Mouse (Mus musculus) CH12.LX (cell line): ENCODE data around the gene Plekha6. TPM values are rescaled to one million over a fixed set of nuclear protein-coding genes. Genes with fewer than 3 reads are reported as not detected.

Experiments used
- DNase-seq: peaks from one replicate; pipeline ENCODE4 v3.0.0-alpha.2; 2013; ENCODE audit errors: extremely low read depth
- H3K27ac ChIP-seq: 2 replicates; pipeline ENCODE4 v1.5.1; 2012; ENCODE audit warnings: low read depth, mild to moderate bottlenecking, control low read depth, moderate library complexity; ENCODE audit not compliant: insufficient read depth
- H3K27me3 ChIP-seq: replicated peaks from 2 replicates; pipeline ENCODE3; 2012; ENCODE audit warnings: inconsistent platforms
- H3K36me3 ChIP-seq, 2 experiments: replicated peaks in 1 of 2; 2 replicates each; pipeline versions ENCODE3 to v1.6.1; 2012; ENCODE audit warnings: inconsistent platforms in 1 of 2, low read length in 1 of 2, mild to moderate bottlenecking in 1 of 2, mixed read lengths in 1 of 2, moderate library complexity in 1 of 2; ENCODE audit not compliant: control insufficient read depth in 1 of 2, insufficient read depth in 1 of 2
- H3K4me1 ChIP-seq, 2 experiments: 2 replicates each; pipeline ENCODE4 v1.6.1; 2012; ENCODE audit warnings: inconsistent platforms in 1 of 2, moderate library complexity in 1 of 2; ENCODE audit not compliant: insufficient read depth in 2 of 2, control insufficient read depth in 1 of 2
- H3K4me2 ChIP-seq: 2 replicates; pipeline ENCODE4 v1.6.1; 2012; ENCODE audit warnings: low read depth, mild to moderate bottlenecking, control low read depth; ENCODE audit not compliant: poor library complexity, insufficient read depth, severe bottlenecking
- H3K4me3 ChIP-seq, 3 experiments: fragments of 150-350 bp in 1 of 3; sonication (generic) in 1 of 3; replicated peaks in 1 of 3; 2 replicates each; pipeline versions ENCODE3 to v1.5.1; 2011 to 2012; ENCODE audit warnings: low read depth in 2 of 3, low read length in 2 of 3, mild to moderate bottlenecking in 2 of 3, moderate library complexity in 2 of 3, control low read depth in 1 of 3, improper control_type of control experiment in 1 of 3, inconsistent platforms in 1 of 3, mixed read lengths in 1 of 3; ENCODE audit not compliant: poor library complexity in 1 of 3
- H3K79me2 ChIP-seq: replicated peaks from 2 replicates; pipeline ENCODE4 v1.6.1; 2012; ENCODE audit warnings: mild to moderate bottlenecking, moderate library complexity; ENCODE audit not compliant: control insufficient read depth, poor library complexity, insufficient read depth, severe bottlenecking; ENCODE audit errors: extremely low read depth
- H3K9ac ChIP-seq: 2 replicates; pipeline ENCODE4 v1.6.1; 2012; ENCODE audit warnings: low read depth, mild to moderate bottlenecking, control low read depth, moderate library complexity; ENCODE audit not compliant: insufficient read depth
- H3K9me3 ChIP-seq: replicated peaks from 2 replicates; pipeline ENCODE3; 2012; ENCODE audit warnings: low read length, inconsistent platforms, mixed read lengths
- BHLHE40 ChIP-seq: IDR thresholded peaks from 2 replicates; pipeline ENCODE4 v1.6.1; 2011; ENCODE audit warnings: mild to moderate bottlenecking, low read depth, low read length, improper control_type of control experiment
- CHD1 ChIP-seq: IDR thresholded peaks from 2 replicates; pipeline ENCODE4 v1.6.1; 2012; ENCODE audit warnings: low read depth, low read length, improper control_type of control experiment, inconsistent platforms
- CHD2 ChIP-seq: IDR thresholded peaks from 2 replicates; pipeline ENCODE4 v1.6.1; 2011; ENCODE audit warnings: low read length, improper control_type of control experiment
- CTCF ChIP-seq, 2 experiments: IDR thresholded peaks in 1 of 2; conservative IDR thresholded peaks in 1 of 2; 2 replicates each; pipeline ENCODE4 v1.5.1; 2011 to 2012; ENCODE audit warnings: low read depth in 2 of 2, low read length in 2 of 2, improper control_type of control experiment in 1 of 2, inconsistent platforms in 1 of 2, mild to moderate bottlenecking in 1 of 2, moderate library complexity in 1 of 2
- E2F4 ChIP-seq: IDR thresholded peaks from 2 replicates; pipeline ENCODE4 v1.6.1; 2011; ENCODE audit warnings: low read depth, low read length, improper control_type of control experiment; ENCODE audit not compliant: insufficient replicate concordance
- ELF1 ChIP-seq: IDR thresholded peaks from 2 replicates; pipeline ENCODE4 v1.6.1; 2014; ENCODE audit warnings: low read depth, mild to moderate bottlenecking, inconsistent platforms, low read length, improper control_type of control experiment
- EP300 ChIP-seq: IDR thresholded peaks from 2 replicates; pipeline ENCODE4 v1.6.1; 2011; ENCODE audit warnings: low read length, improper control_type of control experiment
- ETS1 ChIP-seq: conservative IDR thresholded peaks from 2 replicates; pipeline ENCODE4 v1.6.1; 2012; ENCODE audit warnings: low read depth, mild to moderate bottlenecking, inconsistent platforms, low read length, improper control_type of control experiment, moderate library complexity
- GABPA ChIP-seq: IDR thresholded peaks from 2 replicates; pipeline ENCODE4 v1.6.1; 2012; ENCODE audit warnings: low read depth, low read length, improper control_type of control experiment, inconsistent platforms; ENCODE audit not compliant: insufficient replicate concordance
- HCFC1 ChIP-seq: IDR thresholded peaks from 2 replicates; pipeline ENCODE4 v1.6.1; 2012; ENCODE audit warnings: low read depth, mild to moderate bottlenecking, inconsistent platforms, low read length, improper control_type of control experiment
- IRF4 ChIP-seq: IDR thresholded peaks from 2 replicates; pipeline ENCODE4 v1.6.1; 2014; ENCODE audit warnings: low read depth, mild to moderate bottlenecking, inconsistent platforms, low read length, improper control_type of control experiment
- JUN ChIP-seq: IDR thresholded peaks from 2 replicates; pipeline ENCODE4 v1.6.1; 2011; ENCODE audit warnings: low read depth, mild to moderate bottlenecking, low read length, improper control_type of control experiment, moderate library complexity; ENCODE audit not compliant: insufficient read depth
- JUND ChIP-seq: conservative IDR thresholded peaks from 2 replicates; pipeline ENCODE4 v1.6.1; 2011; ENCODE audit warnings: low read depth, low read length, improper control_type of control experiment
- KAT2A ChIP-seq: IDR thresholded peaks from 2 replicates; pipeline ENCODE4 v1.6.1; 2012; ENCODE audit warnings: low read length, improper control_type of control experiment, inconsistent platforms; ENCODE audit not compliant: insufficient replicate concordance
- MAFK ChIP-seq: IDR thresholded peaks from 2 replicates; pipeline ENCODE4 v1.6.1; 2011; ENCODE audit warnings: low read length, improper control_type of control experiment; ENCODE audit not compliant: insufficient replicate concordance
- MAX ChIP-seq: IDR thresholded peaks from 2 replicates; pipeline ENCODE4 v1.6.1; 2011; ENCODE audit warnings: low read length, improper control_type of control experiment
- MAZ ChIP-seq: IDR thresholded peaks from 2 replicates; pipeline ENCODE4 v1.6.1; 2012; ENCODE audit warnings: low read depth, mild to moderate bottlenecking, inconsistent platforms, low read length, improper control_type of control experiment, moderate library complexity
- MEF2A ChIP-seq: IDR thresholded peaks from 2 replicates; pipeline ENCODE4 v1.6.1; 2014; ENCODE audit warnings: low read depth, mild to moderate bottlenecking, inconsistent platforms, low read length, improper control_type of control experiment, borderline replicate concordance
- MXI1 ChIP-seq: IDR thresholded peaks from 2 replicates; pipeline ENCODE4 v1.6.1; 2011; ENCODE audit warnings: mild to moderate bottlenecking, low read depth, low read length, improper control_type of control experiment
- MYC ChIP-seq: IDR thresholded peaks from 2 replicates; pipeline ENCODE4 v1.6.1; 2011; ENCODE audit warnings: low read depth, mild to moderate bottlenecking, improper control_type of control experiment, low read length
- NELFE ChIP-seq: IDR thresholded peaks from 2 replicates; pipeline ENCODE4 v1.6.1; 2011; ENCODE audit warnings: low read depth, low read length, improper control_type of control experiment
- NRF1 ChIP-seq: IDR thresholded peaks from 2 replicates; pipeline ENCODE4 v1.6.1; 2014; ENCODE audit warnings: low read depth, mild to moderate bottlenecking, inconsistent platforms, low read length, improper control_type of control experiment, moderate library complexity
- PAX5 ChIP-seq: IDR thresholded peaks from 2 replicates; pipeline ENCODE4 v1.6.1; 2012; ENCODE audit warnings: low read length, inconsistent platforms, mixed read lengths
- POLR2A ChIP-seq: IDR thresholded peaks from 2 replicates; pipeline ENCODE4 v1.6.1; 2011; ENCODE audit warnings: low read depth, mild to moderate bottlenecking, improper control_type of control experiment, low read length
- POLR2AphosphoS2 ChIP-seq: IDR thresholded peaks from 2 replicates; pipeline ENCODE4 v1.6.1; 2011; ENCODE audit warnings: low read depth, low read length, improper control_type of control experiment
- RAD21 ChIP-seq: IDR thresholded peaks from 2 replicates; pipeline ENCODE4 v1.6.1; 2011; ENCODE audit warnings: low read depth, mild to moderate bottlenecking, low read length, improper control_type of control experiment, moderate library complexity
- RCOR1 ChIP-seq: conservative IDR thresholded peaks from 2 replicates; pipeline ENCODE4 v1.6.1; 2012; ENCODE audit warnings: low read depth, mild to moderate bottlenecking, inconsistent platforms, low read length, improper control_type of control experiment
- SIN3A ChIP-seq: IDR thresholded peaks from 2 replicates; pipeline ENCODE4 v1.6.1; 2012; ENCODE audit warnings: low read length, improper control_type of control experiment, inconsistent platforms
- SMC3 ChIP-seq: IDR thresholded peaks from 2 replicates; pipeline ENCODE4 v1.6.1; 2011; ENCODE audit warnings: low read depth, low read length, improper control_type of control experiment
- TBP ChIP-seq: conservative IDR thresholded peaks from 2 replicates; pipeline ENCODE4 v1.6.1; 2011; ENCODE audit warnings: low read depth, low read length, improper control_type of control experiment
- TCF12 ChIP-seq: IDR thresholded peaks from 2 replicates; pipeline ENCODE4 v1.6.1; 2014; ENCODE audit warnings: low read depth, mild to moderate bottlenecking, inconsistent platforms, low read length, improper control_type of control experiment
- UBTF ChIP-seq: IDR thresholded peaks from 2 replicates; pipeline ENCODE4 v1.6.1; 2012; ENCODE audit warnings: low read depth, mild to moderate bottlenecking, inconsistent platforms, low read length, improper control_type of control experiment, moderate library complexity
- USF1 ChIP-seq: IDR thresholded peaks from 2 replicates; pipeline ENCODE4 v1.6.1; 2014; ENCODE audit warnings: low read depth, mild to moderate bottlenecking, inconsistent platforms, low read length, improper control_type of control experiment
- USF2 ChIP-seq: conservative IDR thresholded peaks from 2 replicates; pipeline ENCODE4 v1.6.1; 2011; ENCODE audit warnings: low read depth, low read length, improper control_type of control experiment
- ZC3H11A ChIP-seq: IDR thresholded peaks from 2 replicates; pipeline ENCODE4 v1.6.1; 2012; ENCODE audit warnings: low read depth, mild to moderate bottlenecking, inconsistent platforms, low read length, improper control_type of control experiment
- ZKSCAN1 ChIP-seq: IDR thresholded peaks from 2 replicates; pipeline ENCODE4 v1.6.1; 2012; ENCODE audit warnings: low read depth, inconsistent platforms, low read length, improper control_type of control experiment, borderline replicate concordance
- ZMIZ1 ChIP-seq: IDR thresholded peaks from 2 replicates; pipeline ENCODE4 v1.6.1; 2012; ENCODE audit warnings: low read depth, mild to moderate bottlenecking, inconsistent platforms, low read length, improper control_type of control experiment
- ZNF384 ChIP-seq: IDR thresholded peaks from 2 replicates; pipeline ENCODE4 v1.6.1; 2012; ENCODE audit warnings: low read depth, low read length, improper control_type of control experiment, inconsistent platforms
- dilution Hi-C: fragments of 300-500 bp; cut with MboI; formaldehyde crosslinking; loops from 2 replicates; pipeline ENCODE4 v1.14.3; 2020; ENCODE audit warnings: low sequenced_read_pairs; ENCODE audit not compliant: extremely low pct_unique_long_range_greater_than_20kb, extremely low pct_ligation_motif_present
- in situ Hi-C: fragments of 300-500 bp; cut with MboI; formaldehyde crosslinking; loops from 3 replicates; pipeline ENCODE4 v1.14.3; 2019; ENCODE audit warnings: low sequenced_read_pairs, low pct_ligation_motif_present, low pct_unique_long_range_greater_than_20kb, mixed read lengths
- polyA plus RNA-seq: library from polyadenylated mRNA; unstranded; fragments of >175 nt; gene quantifications from 2 replicates; pipeline ENCODE4 v1.2.1, GENCODE M21; 2012; ENCODE audit warnings: low read depth; ENCODE audit not compliant: insufficient read length
- total RNA-seq, 2 experiments: library from RNA; depleted of rRNA; stranded (reverse); fragments of 300-350 nt in 1 of 2; fragments of >200 nt in 1 of 2; gene quantifications; 2 replicates each; pipeline ENCODE4 v1.2.3; 2012 to 2014

Plekha6 gene
- total and polyA plus RNA-seq, 3 experiments = 0.07 TPM; not detected in 2

GRCm38 (mm10) chr1:133347693-133348520 is 183.9 kb downstream of the Plekha6 start:
- Histone ChIP-seq H3K79me2 (no peaks in the 10 kb centered on the region), H3K27ac (peak overlapping the region; percentile 26), H3K4me2 (no peak overlapping the region; the same call in 1 of the 2 replicates), H3K27me3 (peaks cover 57% of the 10 kb centered on the region), H3K4me3 (no peak overlapping the region), H3K4me1 (peaks cover 20 to 22% of the 10 kb centered on the region in 2 experiments), H3K9me3 (no peaks in the 10 kb centered on the region), H3K9ac (no peak overlapping the region), H3K36me3 (no peaks in the 10 kb centered on the region)
- DNase-seq = peak; percentile 48
- dilution Hi-C loops = no loop called here
- TF ChIP-seq HCFC1 = peak; percentile 50
- TF ChIP-seq BHLHE40 = no peak; the same call in none of the 2 replicates
- TF ChIP-seq ZMIZ1 = no peak
- TF ChIP-seq JUND = no peak
- TF ChIP-seq CTCF (conservative IDR thresholded peaks at IDR 0.05 in 1 of 2, IDR thresholded peaks at IDR 0.05 in 1 of 2; ENCODE audit: low read depth in 2 of 2, low read length in 2 of 2) = no peak
- TF ChIP-seq SMC3 = no peak
- 0 out of 2 replicates have a peak, but pooled peaks have one; percentile 46 for TF ChIP-seq MAX
- TF ChIP-seq USF1 = no peak
- TF ChIP-seq E2F4 = no peak
- TF ChIP-seq POLR2A = no peak
- peak; percentile 54; the same call in 1 of the 2 replicates for TF ChIP-seq SIN3A
- TF ChIP-seq ZC3H11A = no peak
- no peak for TF ChIP-seq USF2
- TF ChIP-seq TCF12 = no peak; the same call in 1 of the 2 replicates
- TF ChIP-seq MYC = no peak
- peak; percentile 33; the same call in 1 of the 2 replicates for TF ChIP-seq NRF1
- no peak for TF ChIP-seq CHD1
- no peak for TF ChIP-seq ZKSCAN1
- TF ChIP-seq CHD2 = peak; percentile 36; the same call in 1 of the 2 replicates
- peak; percentile 74; the same call in 1 of the 2 replicates for TF ChIP-seq ETS1
- TF ChIP-seq TBP = no peak
- TF ChIP-seq GABPA = no peak
- no peak for TF ChIP-seq PAX5
- TF ChIP-seq POLR2AphosphoS2 = no peak
- peak; percentile 69; the same call in 1 of the 2 replicates for TF ChIP-seq MAFK
- TF ChIP-seq KAT2A = no peak
- no peak for TF ChIP-seq UBTF
- no peak for TF ChIP-seq NELFE
- TF ChIP-seq IRF4 = peak; percentile 60; the same call in 1 of the 2 replicates
- TF ChIP-seq MEF2A = no peak
- peak; percentile 69 for TF ChIP-seq ELF1
- no peak for TF ChIP-seq RAD21
- TF ChIP-seq ZNF384 = no peak
- TF ChIP-seq EP300 = peak; percentile 34; the same call in 1 of the 2 replicates
- TF ChIP-seq MXI1 = peak; percentile 72; the same call in 1 of the 2 replicates
- TF ChIP-seq RCOR1 = no peak
- no peak for TF ChIP-seq JUN
- 0 out of 2 replicates have a peak, but pooled peaks have one; percentile 44 for TF ChIP-seq MAZ
- in situ Hi-C loops = no loop called here
